Mouse (Mus musculus) forelimb bud, embryonic 11.5 days (tissue): ENCODE measurements around the gene Olfr1335.
"Not testable (repeated sequence)": the region's sequence is repeated elsewhere in the genome, so short reads cannot be mapped to it uniquely, and the experiment has no call there.

Experiments used
- DNase-seq: peaks from one replicate; pipeline ENCODE4 v3.0.0-alpha.2; 2012; ENCODE audit warnings: low read depth, low spot score

The Olfr1335 gene

GRCm38 (mm10) chr4:118809844-118810243, at the start of gene Olfr1335:
Gene Olfr1335, minus strand, starts transcription at chr4:118809944.
- no peak for DNase-seq

GRCm38 (mm10) chr4:118836179-118836578, 26.4 kb upstream of the Olfr1335 start, which contains the start of gene Olfr1333:
Gene Olfr1333, minus strand, starts transcription at chr4:118836279.
- no peak for DNase-seq

GRCm38 (mm10) chr4:118818921-118819320, 9.2 kb upstream of the Olfr1335 start:
- no peak for DNase-seq

- DNase-seq, result not testable (repeated sequence)
Measured at GRCm38 (mm10) chr4:118792796-118793195, 16.9 kb downstream of the Olfr1335 start.

GRCm38 (mm10) chr4:118782486-118782885, 27.3 kb downstream of the Olfr1335 start, which contains the start of gene Olfr1337:
Gene Olfr1337, minus strand, starts transcription at chr4:118782586.
- DNase-seq, result no peak
